Mouse (Mus musculus) embryonic fibroblast, embryonic 13.5 days (primary cell): ENCODE results near the gene Spag17. TPM values are rescaled to one million over a fixed set of nuclear protein-coding genes. Genes with fewer than 3 reads are reported as not detected.

Experiments used
- H3K27ac ChIP-seq: 2 replicates; pipeline ENCODE4 v1.5.1; 2012; ENCODE audit warnings: low read length, control low read depth, inconsistent platforms; ENCODE audit not compliant: insufficient read depth
- H3K4me1 ChIP-seq: 2 replicates; pipeline ENCODE4 v1.6.1; 2011; ENCODE audit warnings: low read length; ENCODE audit not compliant: control insufficient read depth, insufficient read depth
- H3K4me3 ChIP-seq: 2 replicates; pipeline ENCODE4 v1.5.1; 2011; ENCODE audit warnings: mild to moderate bottlenecking, control low read depth, low read length; ENCODE audit not compliant: insufficient read depth
- CTCF ChIP-seq: IDR thresholded peaks from 2 replicates; pipeline ENCODE4 v1.5.1; 2011; ENCODE audit warnings: mild to moderate bottlenecking, control low read depth, low read length, moderate library complexity, borderline replicate concordance; ENCODE audit not compliant: insufficient read depth
- POLR2A ChIP-seq: IDR thresholded peaks from 2 replicates; pipeline ENCODE4 v1.6.1; 2011; ENCODE audit warnings: low read depth, mild to moderate bottlenecking, control low read depth, low read length, moderate library complexity
- polyA plus RNA-seq: library from polyadenylated mRNA; stranded (reverse); fragments of >200 nt; gene quantifications from 2 replicates; pipeline ENCODE4 v1.2.4, GENCODE M21; 2011; ENCODE audit warnings: low read depth; ENCODE audit not compliant: missing spikeins, insufficient read length

Spag17 gene
- polyA plus RNA-seq, 1 experiment, result not detected

GRCm38 (mm10) chr3:100031291-100031690 lies 146.1 kb downstream of the Spag17 start:
- H3K4me1 ChIP-seq, result no peaks in the 10 kb centered on the region; the same call in 1 of the 2 replicates
- no peak overlapping the region for H3K4me3 ChIP-seq
- TF ChIP-seq CTCF (no peak), POLR2A (no peak)
- no peak overlapping the region for H3K27ac ChIP-seq

- H3K27ac ChIP-seq, result no peak overlapping the region
- TF ChIP-seq POLR2A, result no peak
- TF ChIP-seq CTCF, result no peak
- H3K4me3 ChIP-seq, result no peak overlapping the region
- H3K4me1 ChIP-seq, result no peaks in the 10 kb centered on the region; the same call in 1 of the 2 replicates
Observed at GRCm38 (mm10) chr3:100032969-100033368, 147.8 kb downstream of the Spag17 start.

- TF ChIP-seq POLR2A (no peak), CTCF (no peak)
Observed at GRCm38 (mm10) chr3:100034366-100034956, 149.3 kb downstream of the Spag17 start.

GRCm38 (mm10) chr3:100035097-100035496 lies 149.9 kb downstream of the Spag17 start:
- TF ChIP-seq CTCF (no peak), POLR2A (no peak)
- H3K4me3 ChIP-seq, result no peak overlapping the region
- H3K27ac ChIP-seq, result no peak overlapping the region
- no peaks in the 10 kb centered on the region; the same call in 1 of the 2 replicates for H3K4me1 ChIP-seq

More at GRCm38 (mm10) chr3:100034366-100034956, 149.3 kb downstream of the Spag17 start:
- Histone ChIP-seq H3K27ac (no peak overlapping the region), H3K4me3 (no peak overlapping the region), H3K4me1 (no peaks in the 10 kb centered on the region; the same call in 1 of the 2 replicates)

- no peak overlapping the region for H3K27ac ChIP-seq
- no peak overlapping the region for H3K4me3 ChIP-seq
- no peak for TF ChIP-seq POLR2A
- TF ChIP-seq CTCF, result no peak
- no peaks in the 10 kb centered on the region; the same call in 1 of the 2 replicates for H3K4me1 ChIP-seq
Observed at GRCm38 (mm10) chr3:100036846-100037245, 151.6 kb downstream of the Spag17 start.

- H3K27ac ChIP-seq, result no peak overlapping the region
- no peak overlapping the region for H3K4me3 ChIP-seq
- no peak for TF ChIP-seq CTCF
- TF ChIP-seq POLR2A, result no peak
- H3K4me1 ChIP-seq, result peaks cover 14% of the 10 kb centered on the region
Observed at GRCm38 (mm10) chr3:100074406-100074805, 189.2 kb downstream of the Spag17 start.

- no peaks in the 10 kb centered on the region for H3K4me1 ChIP-seq
- no peak overlapping the region for H3K27ac ChIP-seq
- H3K4me3 ChIP-seq, result no peak overlapping the region
- no peak for TF ChIP-seq CTCF
- TF ChIP-seq POLR2A, result no peak
Observed at GRCm38 (mm10) chr3:100102386-100103092, 217.3 kb downstream of the Spag17 start.

GRCm38 (mm10) chr3:100106736-100107135 lies 221.5 kb downstream of the Spag17 start:
- Histone ChIP-seq H3K27ac (no peak overlapping the region), H3K4me1 (no peaks in the 10 kb centered on the region), H3K4me3 (no peak overlapping the region)
- TF ChIP-seq POLR2A, result no peak
- TF ChIP-seq CTCF, result no peak

- TF ChIP-seq POLR2A (no peak), CTCF (no peak)
- H3K27ac ChIP-seq, result no peak overlapping the region
- no peak overlapping the region for H3K4me3 ChIP-seq
- no peaks in the 10 kb centered on the region for H3K4me1 ChIP-seq
Observed at GRCm38 (mm10) chr3:100118681-100119080, 233.5 kb downstream of the Spag17 start.

GRCm38 (mm10) chr3:100121961-100122360 lies 236.8 kb downstream of the Spag17 start:
- H3K27ac ChIP-seq, result no peak overlapping the region
- H3K4me1 ChIP-seq, result no peaks in the 10 kb centered on the region
- no peak overlapping the region for H3K4me3 ChIP-seq
- TF ChIP-seq CTCF (no peak), POLR2A (no peak)
